Mouse (Mus musculus): ENCODE measurements at regions not wholly inside any gene's neighbourhood (a gene's known extent, or its start where the extent isn't known, plus 50 kb on each side); places are given as distances from the start of the nearest gene placed in this dataset.

DNA sequence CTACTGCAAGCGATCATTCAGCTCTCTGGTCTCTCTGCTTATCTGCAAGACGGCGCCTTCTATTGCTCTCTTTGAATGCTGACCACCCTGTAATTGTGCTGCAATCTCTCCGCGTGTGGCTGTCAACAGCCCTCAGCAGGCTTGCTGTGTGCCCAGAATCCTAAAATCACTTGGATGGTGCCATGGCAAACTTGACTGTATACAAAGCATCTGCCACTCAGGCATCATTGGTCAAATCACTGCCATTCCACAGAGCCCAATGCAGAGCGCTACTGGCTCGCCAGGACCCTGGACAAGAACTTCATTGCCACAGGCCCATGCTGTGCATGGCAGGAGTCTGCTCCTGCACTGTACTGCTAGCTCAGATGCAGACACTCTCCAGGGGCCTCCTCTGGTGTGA lies 142.3 kb upstream of the Tas2r119 start:
- no peak for TF ChIP-seq CHD2 (IDR thresholded peaks at IDR 0.05; ENCODE audit: low read length)
- TF ChIP-seq POLR2A (IDR thresholded peaks at IDR 0.05; ENCODE audit: control insufficient read depth in 1 of 2, insufficient read depth in 1 of 2, low read depth in 1 of 2, low read length in 2 of 2, poor library complexity in 1 of 2) = no peak
- no peak for TF ChIP-seq GATA1 (IDR thresholded peaks at IDR 0.05; ENCODE audit: low read depth, low read length)
- TF ChIP-seq EP300 (IDR thresholded peaks at IDR 0.05; ENCODE audit: low read depth in 1 of 2, low read length in 2 of 2) = no peak
- no peak for TF ChIP-seq ZKSCAN1 (IDR thresholded peaks at IDR 0.05; ENCODE audit: low read depth, low read length)
- no peak for TF ChIP-seq ZC3H11A (IDR thresholded peaks at IDR 0.05; ENCODE audit: low read depth, low read length)
- no peak for TF ChIP-seq CTCF (IDR thresholded peaks at IDR 0.05 in 2 of 3, conservative IDR thresholded peaks at IDR 0.05 in 1 of 3; ENCODE audit: control insufficient read depth in 1 of 3, insufficient read depth in 1 of 3, low read depth in 2 of 3, low read length in 3 of 3, poor library complexity in 1 of 3, severe bottlenecking in 1 of 3)
- TF ChIP-seq TAL1 (IDR thresholded peaks at IDR 0.05; ENCODE audit: low read length) = no peak
- TF ChIP-seq KAT2A (conservative IDR thresholded peaks at IDR 0.05; ENCODE audit: low read depth, low read length) = no peak
- TF ChIP-seq MAZ (IDR thresholded peaks at IDR 0.05; ENCODE audit: low read depth, low read length) = no peak
- no peak for TF ChIP-seq UBTF (IDR thresholded peaks at IDR 0.05; ENCODE audit: borderline replicate concordance, insufficient read depth, low read depth, low read length)
- TF ChIP-seq USF2 (IDR thresholded peaks at IDR 0.05; ENCODE audit: borderline replicate concordance in 1 of 2, insufficient read depth in 1 of 2, low read depth in 1 of 2, low read length in 2 of 2) = no peak
- no peak for TF ChIP-seq ZNF384 (IDR thresholded peaks at IDR 0.05; ENCODE audit: low read depth, low read length)
